Comparison of ENCODE assay signal across 8 mouse cellular contexts in genomic region chrX:7714135-7714899, GRCm38 (mm10). TPM values are rescaled to one million over a fixed set of nuclear protein-coding genes. Genes with fewer than 3 reads are reported as not detected.
DNase-seq lines count a peak whose midpoint lies in the region; ATAC-seq and TF ChIP-seq lines count a peak whose summit lies in the region.
"Not testable (repeated sequence)": the region's sequence is repeated elsewhere in the genome, so short reads cannot be mapped to it uniquely, and the experiment has no call there.

Wdr45 (plus strand) TSS chrX:7714333.

- peak; percentile 96 for DNase-seq in CH12.LX (ENCODE audit: extremely low read depth)
- peak; percentile 91 for DNase-seq in c-Kit-positive CD71-positive TER-119-positive erythroid progenitor cells, embryonic 14.5 days (ENCODE audit: low spot score)
- peak; percentile 92 for DNase-seq in heart, postnatal 0 days (ENCODE audit: low spot score)
- DNase-seq in kidney, postnatal 4 days = peak; percentile 91 to 95

- peak within 1 kb of the TSS; percentile 60 for H3K27ac ChIP-seq in CH12.LX (ENCODE audit: insufficient read depth, low read depth)
- not testable (repeated sequence) for H3K27ac ChIP-seq in forebrain, embryonic 12.5 days; liver, embryonic 16.5 days (ENCODE audit: low read length)
- peak within 1 kb of the TSS; percentile 20; the same call in 1 of the 2 replicates for H3K27ac ChIP-seq in heart, postnatal 0 days (ENCODE audit: low read depth)
- 0 out of 2 replicates have a peak within 1 kb of the TSS, but pooled peaks have one; percentile 38 for H3K27ac ChIP-seq in neural tube, embryonic 13.5 days (replicated peaks)
- H3K27ac ChIP-seq in testis, adult 2 months (ENCODE audit: control insufficient read depth, insufficient read depth, low read depth, low read length) = peak within 1 kb of the TSS; percentile 83

- 23% methylated on average over 46 of the region's 60 CpGs for WGBS in forebrain, embryonic 12.5 days
- 10% methylated on average over 34 of the region's 60 CpGs for WGBS in heart, postnatal 0 days
- 14% methylated on average over 34 of the region's 60 CpGs for WGBS in liver, embryonic 16.5 days (ENCODE audit: insufficient replicate concordance)
- 21% methylated on average over 56 of the region's 60 CpGs for WGBS in neural tube, embryonic 13.5 days

- not testable (repeated sequence) for TF ChIP-seq EP300 in CH12.LX (IDR thresholded peaks at IDR 0.05; ENCODE audit: low read length); heart, postnatal 0 days (IDR thresholded peaks at IDR 0.05; ENCODE audit: low read depth)

- TF ChIP-seq RAD21 in CH12.LX (IDR thresholded peaks at IDR 0.05; ENCODE audit: low read depth, low read length) = not testable (repeated sequence)

- TF ChIP-seq CTCF in CH12.LX (conservative IDR thresholded peaks at IDR 0.05 in 1 of 2, IDR thresholded peaks at IDR 0.05 in 1 of 2; ENCODE audit: low read depth in 2 of 2, low read length in 2 of 2); heart, postnatal 0 days (IDR thresholded peaks at IDR 0.05; ENCODE audit: low read depth); testis, adult 2 months (IDR thresholded peaks at IDR 0.05; ENCODE audit: control insufficient read depth, insufficient read depth, insufficient replicate concordance, low read depth, low read length): not testable (repeated sequence)

- TF ChIP-seq POLR2A in CH12.LX (IDR thresholded peaks at IDR 0.05; ENCODE audit: low read depth, low read length) = peak; percentile 67
- not testable (repeated sequence) for TF ChIP-seq POLR2A in testis, adult 2 months (IDR thresholded peaks at IDR 0.05; ENCODE audit: control insufficient read depth, low read depth, low read length)

- dilution Hi-C loops in CH12.LX (cut with MboI; ENCODE audit: extremely low pct_ligation_motif_present, extremely low pct_unique_long_range_greater_than_20kb, low sequenced_read_pairs) = not testable (repeated sequence)

- H3K4me2 ChIP-seq in CH12.LX (ENCODE audit: insufficient read depth, low read depth, poor library complexity, severe bottlenecking) = peak within 1 kb of the TSS; percentile 46
- H3K4me2 ChIP-seq in forebrain, embryonic 12.5 days = peak within 1 kb of the TSS; percentile 46
- peak within 1 kb of the TSS; percentile 51 for H3K4me2 ChIP-seq in heart, postnatal 0 days (ENCODE audit: low read depth, low read length)
- peak within 1 kb of the TSS; percentile 64 for H3K4me2 ChIP-seq in liver, embryonic 16.5 days (ENCODE audit: low read depth, low read length)
- peak within 1 kb of the TSS; percentile 54 for H3K4me2 ChIP-seq in neural tube, embryonic 13.5 days

- ATAC-seq in forebrain, embryonic 12.5 days (ENCODE audit: low FRiP score) = peak; percentile 98
- ATAC-seq in heart, postnatal 0 days (ENCODE audit: insufficient read depth, low read depth) = peak; percentile 97
- ATAC-seq in liver, embryonic 16.5 days (ENCODE audit: low read depth) = peak; percentile 94
- peak; percentile 98 for ATAC-seq in neural tube, embryonic 13.5 days (ENCODE audit: low read depth)

- not testable (repeated sequence) for H3K36me3 ChIP-seq in CH12.LX (replicated peaks in 1 of 2; ENCODE audit: control insufficient read depth in 1 of 2, insufficient read depth in 1 of 2, low read length in 1 of 2); forebrain, embryonic 12.5 days (replicated peaks); heart, postnatal 0 days (replicated peaks; ENCODE audit: control insufficient read depth, insufficient read depth, low read length); liver, embryonic 16.5 days (ENCODE audit: control insufficient read depth, insufficient read depth); neural tube, embryonic 13.5 days; testis, adult 2 months (ENCODE audit: control insufficient read depth, insufficient read depth, low read length)

- not testable (repeated sequence) for H3K9me3 ChIP-seq in CH12.LX (replicated peaks; ENCODE audit: low read length); forebrain, embryonic 12.5 days; heart, postnatal 0 days (replicated peaks; ENCODE audit: control insufficient read depth, low read length); liver, embryonic 16.5 days (replicated peaks; ENCODE audit: control insufficient read depth, low read length); neural tube, embryonic 13.5 days

- not testable (repeated sequence) for H3K27me3 ChIP-seq in CH12.LX (replicated peaks); forebrain, embryonic 12.5 days; heart, postnatal 0 days (ENCODE audit: control insufficient read depth, insufficient read depth, low read length); liver, embryonic 16.5 days (ENCODE audit: control insufficient read depth, insufficient read depth, low read depth, low read length); neural tube, embryonic 13.5 days; testis, adult 2 months (ENCODE audit: control insufficient read depth, insufficient read depth, low read length)

- H3K4me3 ChIP-seq in CH12.LX (replicated peaks in 1 of 3; ENCODE audit: low read depth in 2 of 3, low read length in 2 of 3, poor library complexity in 1 of 3) = peak within 1 kb of the TSS; percentile 47 to 57 (median 57)
- peak within 1 kb of the TSS; percentile 33 for H3K4me3 ChIP-seq in forebrain, embryonic 12.5 days (replicated peaks)
- peak within 1 kb of the TSS; percentile 36 for H3K4me3 ChIP-seq in heart, postnatal 0 days (ENCODE audit: low read depth, low read length)
- peak within 1 kb of the TSS; percentile 51 for H3K4me3 ChIP-seq in liver, embryonic 16.5 days (ENCODE audit: low read depth, low read length)
- H3K4me3 ChIP-seq in neural tube, embryonic 13.5 days = peak within 1 kb of the TSS; percentile 33
- peak within 1 kb of the TSS; percentile 62 for H3K4me3 ChIP-seq in testis, adult 2 months (ENCODE audit: control insufficient read depth, low read depth, low read length)

- not testable (repeated sequence) for H3K79me2 ChIP-seq in CH12.LX (replicated peaks; ENCODE audit: control insufficient read depth, extremely low read depth, insufficient read depth, poor library complexity, severe bottlenecking)

- H3K9ac ChIP-seq in CH12.LX (ENCODE audit: insufficient read depth, low read depth) = peak within 1 kb of the TSS; percentile 76
- H3K9ac ChIP-seq in forebrain, embryonic 12.5 days; heart, postnatal 0 days (replicated peaks; ENCODE audit: low read depth, low read length): not testable (repeated sequence)
- 0 out of 2 replicates have a peak within 1 kb of the TSS, but pooled peaks have one; percentile 31 for H3K9ac ChIP-seq in liver, embryonic 16.5 days (ENCODE audit: low read depth, low read length)
- H3K9ac ChIP-seq in neural tube, embryonic 13.5 days = peak within 1 kb of the TSS; percentile 63

- in situ Hi-C loops in CH12.LX (cut with MboI; ENCODE audit: low pct_ligation_motif_present, low pct_unique_long_range_greater_than_20kb, low sequenced_read_pairs) = not testable (repeated sequence)

- not testable (repeated sequence) for H3K4me1 ChIP-seq in CH12.LX (ENCODE audit: control insufficient read depth in 1 of 2, insufficient read depth in 2 of 2); forebrain, embryonic 12.5 days; heart, postnatal 0 days (ENCODE audit: control insufficient read depth, insufficient read depth); liver, embryonic 16.5 days (ENCODE audit: control insufficient read depth, low read depth, low read length); neural tube, embryonic 13.5 days (replicated peaks); testis, adult 2 months (ENCODE audit: control insufficient read depth, insufficient read depth, low read length)

TF ChIP-seq in CH12.LX, 34 proteins besides CTCF, POLR2A, EP300 and RAD21:
- TF ChIP-seq CHD1 (IDR thresholded peaks at IDR 0.05; ENCODE audit: low read depth, low read length) (peak; percentile 72; the same call in 1 of the 2 replicates), NRF1 (IDR thresholded peaks at IDR 0.05; ENCODE audit: low read depth, low read length) (peak; percentile 94), TBP (conservative IDR thresholded peaks at IDR 0.05; ENCODE audit: low read depth, low read length) (0 out of 2 replicates have a peak, but pooled peaks have one; percentile 20), MYC (IDR thresholded peaks at IDR 0.05; ENCODE audit: low read depth, low read length) (0 out of 2 replicates have a peak, but pooled peaks have one; percentile 26), ELF1 (IDR thresholded peaks at IDR 0.05; ENCODE audit: low read depth, low read length) (peak; percentile 50)

RNA-seq across cellular contexts. Expression of gene Wdr45, which starts in this region (rescaled TPM):
- total RNA-seq in CH12.LX (2012; rRNA removed) (13.9 and 21.4 TPM in 2 replicates), CH12.LX (2014; rRNA removed) (19.4 and 24.1 TPM in 2 replicates)
- 18.0 and 21.7 TPM in 2 replicates for polyA plus RNA-seq in CH12.LX (2012; ENCODE audit: insufficient read length, low read depth)
- 21.1 and 21.2 TPM in 2 replicates for polyA plus RNA-seq in forebrain, embryonic 12.5 days (2016; fragmentation: Nextera tagmentation; extraction: Ambion mirVana)
- total RNA-seq in heart, postnatal 0 days (2014; rRNA removed; ENCODE audit: low replicate concordance) = 24.2 and 52.7 TPM in 2 replicates
- polyA plus RNA-seq in heart, postnatal 0 days (2015; fragmentation: Nextera tagmentation; extraction: Ambion mirVana) = 27.1 and 29.2 TPM in 2 replicates
- polyA plus RNA-seq in liver, embryonic 16.5 days (2015; fragmentation: Nextera tagmentation; extraction: Ambion mirVana) = 19.9 and 21.8 TPM in 2 replicates
- 35.0 and 36.5 TPM in 2 replicates for polyA plus RNA-seq in neural tube, embryonic 13.5 days (2015; fragmentation: Nextera tagmentation; extraction: Ambion mirVana)
- polyA plus RNA-seq in testis, adult 2 months (2012; rRNA removed) = 8.0 and 9.4 TPM in 2 replicates
